Mouse (Mus musculus): ENCODE measurements at regions not wholly inside any gene's neighbourhood (a gene's known extent, or its start where the extent isn't known, plus 50 kb on each side); places are given as distances from the start of the nearest gene placed in this dataset.

- TF ChIP-seq GATA1 (IDR thresholded peaks at IDR 0.05; ENCODE audit: borderline replicate concordance, low read length) (no peak), FLI1 (IDR thresholded peaks at IDR 0.05; ENCODE audit: low read length) (no peak)
Observed at GRCm38 (mm10) chr13:26312246-26313010, 457.5 kb downstream of the Hdgfl1 start.

Data from megakaryocyte, embryonic 14.5 days (primary cell).